Mouse (Mus musculus): Measurements from ENCODE around the gene Aplp2.

The Aplp2 gene

DNA sequence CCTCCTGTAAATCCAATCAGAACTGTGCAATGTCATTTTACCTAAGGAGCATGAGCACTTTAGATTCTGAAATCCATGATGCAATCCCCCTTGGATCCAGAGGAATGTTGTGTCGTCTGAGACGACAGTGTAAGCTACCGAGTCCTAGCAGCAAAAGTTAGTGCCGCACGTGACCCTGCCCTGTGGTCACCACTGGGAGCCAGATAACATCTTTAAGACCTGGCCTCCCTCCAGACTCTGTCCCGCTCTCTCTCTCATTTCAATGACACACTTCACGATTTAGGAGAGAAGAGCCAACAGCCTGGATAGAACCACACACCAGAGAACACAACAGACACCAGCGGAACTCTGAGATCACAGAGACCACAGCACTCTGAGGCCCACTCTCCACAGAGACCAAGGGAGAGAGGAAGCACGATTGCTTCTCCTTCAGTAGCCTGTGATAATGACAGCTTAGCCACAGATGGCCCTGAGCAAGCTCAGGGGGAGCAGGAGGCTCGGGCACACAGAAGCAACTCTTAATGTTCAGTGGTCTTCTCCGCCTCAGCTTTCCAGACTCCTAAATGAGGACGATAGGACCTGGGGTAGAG, 83.6 kb downstream of the Aplp2 start:
- no peak for DNase-seq (ENCODE audit: low read depth, low spot score)

DNA sequence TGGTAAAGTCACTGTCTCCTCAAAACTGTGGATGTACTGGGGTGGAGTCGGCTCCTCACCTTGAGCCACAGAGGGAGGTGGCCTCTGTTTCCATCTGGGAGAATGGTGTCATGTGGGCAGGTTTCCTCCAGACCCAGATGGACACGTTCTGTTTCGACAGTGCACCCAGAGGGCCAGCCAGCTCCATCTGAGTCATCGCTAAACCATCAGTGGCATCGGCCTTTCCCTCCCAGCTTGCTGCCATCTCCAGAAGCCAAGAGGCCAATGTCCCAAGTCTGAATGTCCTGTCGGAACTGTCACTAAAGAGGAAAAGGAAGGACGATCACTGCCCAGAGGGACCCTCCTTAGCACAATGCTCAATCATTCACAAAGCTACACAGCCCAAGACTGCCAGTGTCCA, 85.5 kb downstream of the Aplp2 start:
- no peak for DNase-seq (ENCODE audit: low read depth, low spot score)

DNA sequence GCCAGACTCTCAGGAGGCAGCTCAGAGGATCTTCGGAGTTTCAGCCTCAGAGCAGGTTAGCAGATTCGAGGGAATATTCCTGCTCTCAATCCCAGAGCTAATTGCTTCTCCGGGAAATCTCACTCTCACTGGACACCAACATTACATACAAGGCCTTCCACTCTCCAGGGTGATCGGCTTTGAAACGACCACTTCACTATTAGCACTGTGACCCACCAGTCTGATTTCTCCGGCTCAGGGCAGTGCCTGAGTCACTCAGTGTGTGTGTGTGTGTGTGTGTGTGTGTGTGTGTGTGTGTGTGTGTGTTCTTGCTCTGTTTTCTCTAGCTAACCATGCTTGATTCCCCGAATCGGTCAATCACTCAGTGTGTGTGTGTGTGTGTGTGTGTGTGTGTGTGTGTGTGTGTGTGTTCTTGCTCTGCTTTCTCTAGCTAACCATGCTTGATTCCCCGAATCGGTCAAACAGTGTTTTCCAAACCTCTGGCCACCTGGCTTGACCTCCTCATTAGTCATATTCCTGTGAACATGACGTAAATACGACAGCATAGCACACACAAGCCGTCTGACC, 89.1 kb downstream of the Aplp2 start:
- no peak for DNase-seq (ENCODE audit: low read depth, low spot score)

DNA sequence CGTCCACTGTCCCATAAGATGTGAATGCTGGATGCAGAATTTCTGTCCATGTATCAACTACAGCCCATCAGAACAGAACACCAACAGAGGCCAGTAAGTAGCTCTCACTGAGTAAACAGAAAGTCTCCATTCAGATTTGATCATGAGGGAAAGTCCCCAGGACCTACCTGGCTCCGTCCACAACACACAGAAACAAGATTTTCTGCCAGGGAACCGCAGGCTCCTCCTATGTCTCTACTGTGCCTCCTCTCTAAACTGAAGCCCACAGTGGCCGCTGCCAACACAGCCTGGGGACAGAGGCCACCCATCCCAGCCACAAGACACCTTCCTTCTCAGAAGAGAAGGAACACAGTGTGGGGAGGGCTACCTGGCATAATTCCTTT, 91.1 kb downstream of the Aplp2 start:
- no peak for DNase-seq (ENCODE audit: low read depth, low spot score)

DNA sequence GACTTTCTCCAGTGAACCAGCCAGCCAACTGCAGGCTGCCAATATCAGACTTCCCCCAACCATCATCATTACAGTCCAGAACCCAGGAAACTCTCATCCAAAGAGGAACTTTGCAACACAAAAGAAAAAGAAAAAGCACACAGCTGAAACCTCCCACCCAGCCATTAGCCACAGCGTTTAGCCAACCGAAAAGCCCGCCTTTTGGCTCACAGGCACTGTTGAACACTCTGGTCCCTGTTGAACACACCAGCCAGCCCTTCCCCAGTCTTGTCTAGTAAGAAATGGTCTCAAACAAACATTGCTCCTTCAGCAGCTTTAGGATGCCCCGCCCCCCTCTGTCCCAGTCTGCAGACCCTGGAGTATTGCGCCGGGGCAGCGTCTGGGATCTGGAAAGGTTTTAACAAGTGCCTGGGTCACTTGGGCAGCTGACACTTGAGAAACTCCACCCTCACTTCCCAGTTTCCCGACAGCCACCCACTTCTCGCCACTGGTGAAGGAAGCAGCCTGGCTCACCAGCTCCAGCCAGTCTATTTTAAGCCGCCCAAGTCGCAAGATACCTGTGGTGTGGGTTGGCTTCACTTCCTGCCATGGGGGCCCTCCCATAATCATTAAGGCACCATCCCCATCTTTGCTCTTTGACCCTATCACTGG, 91.6 kb downstream of the Aplp2 start:
- DNase-seq (ENCODE audit: low read depth, low spot score): no peak

DNA sequence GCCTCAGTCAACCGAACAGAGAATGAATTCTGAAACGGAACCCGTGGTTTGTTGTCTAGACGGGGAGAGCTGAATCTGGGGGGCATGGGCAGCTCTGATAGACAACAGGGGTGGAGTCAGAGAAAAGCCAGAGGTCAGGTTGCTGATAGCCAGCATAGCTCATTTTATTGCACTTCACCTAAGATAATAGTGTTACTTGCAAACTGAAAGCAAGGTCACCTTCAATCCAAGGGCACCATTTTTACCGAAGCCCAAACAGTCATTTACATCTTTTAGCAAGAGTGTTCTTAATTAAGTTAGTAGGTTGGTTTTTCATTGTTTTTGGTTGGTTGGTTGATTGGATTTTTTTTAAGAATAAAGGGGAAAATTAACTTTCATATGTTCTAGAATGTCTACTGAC, 92.2 kb downstream of the Aplp2 start:
- no peak for DNase-seq (ENCODE audit: low read depth, low spot score)

DNA sequence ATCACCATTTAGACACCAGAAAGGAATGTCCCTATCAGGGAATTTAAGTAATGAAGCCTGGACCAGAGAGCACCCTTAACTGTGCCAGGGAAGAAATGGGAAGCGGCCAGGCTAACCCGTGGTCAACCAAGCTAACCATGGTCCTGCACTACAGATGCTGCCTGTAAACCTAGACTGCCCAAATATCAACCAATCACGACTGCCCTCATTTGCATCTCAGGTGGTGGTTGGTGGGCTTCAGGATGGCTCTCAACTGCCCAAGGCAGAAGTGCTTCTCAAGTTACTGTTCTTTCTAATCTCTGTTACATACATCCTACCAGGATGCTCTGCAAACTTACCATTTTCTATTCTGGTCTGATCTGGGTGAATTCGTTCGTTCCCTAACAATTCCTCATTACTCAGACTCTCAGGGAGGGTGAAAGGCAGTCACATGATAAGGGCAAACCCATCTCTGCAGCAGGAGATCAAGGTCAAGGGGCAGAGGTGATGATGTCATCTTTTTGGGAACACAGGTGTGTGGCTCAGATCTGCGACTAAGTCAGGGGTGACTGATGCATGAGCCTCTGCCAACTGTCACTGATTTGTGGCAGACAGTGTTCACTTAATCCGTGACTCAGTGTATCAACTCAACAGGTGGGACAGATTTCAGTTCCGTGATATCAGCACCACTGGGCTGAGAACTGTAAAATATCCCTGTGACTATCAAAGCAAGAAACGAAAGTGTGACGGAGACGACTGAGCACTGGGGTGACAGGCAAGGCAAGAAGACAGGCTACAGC, 92.9 kb downstream of the Aplp2 start:
- DNase-seq (ENCODE audit: low read depth, low spot score): peak; percentile 56

DNA sequence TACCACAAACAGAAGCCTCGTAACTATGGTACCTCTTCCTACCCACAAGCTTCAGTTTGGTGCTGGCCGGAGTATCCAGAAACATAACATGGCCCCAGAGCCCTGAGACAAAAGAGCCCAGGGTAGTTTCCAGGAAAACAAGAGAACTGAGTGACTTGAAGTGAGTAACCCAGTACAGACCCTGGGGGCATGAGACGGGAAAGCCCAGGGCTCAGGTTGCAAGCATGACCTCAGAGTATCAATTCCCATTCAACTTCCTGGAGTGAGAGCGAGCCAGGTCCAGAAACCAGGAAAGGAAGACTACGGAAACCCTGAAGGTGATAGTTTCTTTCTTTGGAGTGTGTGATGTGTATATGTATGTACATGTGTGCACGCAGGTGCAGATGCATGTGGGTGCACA, 94.1 kb downstream of the Aplp2 start:
- no peak for DNase-seq (ENCODE audit: low read depth, low spot score)

DNA sequence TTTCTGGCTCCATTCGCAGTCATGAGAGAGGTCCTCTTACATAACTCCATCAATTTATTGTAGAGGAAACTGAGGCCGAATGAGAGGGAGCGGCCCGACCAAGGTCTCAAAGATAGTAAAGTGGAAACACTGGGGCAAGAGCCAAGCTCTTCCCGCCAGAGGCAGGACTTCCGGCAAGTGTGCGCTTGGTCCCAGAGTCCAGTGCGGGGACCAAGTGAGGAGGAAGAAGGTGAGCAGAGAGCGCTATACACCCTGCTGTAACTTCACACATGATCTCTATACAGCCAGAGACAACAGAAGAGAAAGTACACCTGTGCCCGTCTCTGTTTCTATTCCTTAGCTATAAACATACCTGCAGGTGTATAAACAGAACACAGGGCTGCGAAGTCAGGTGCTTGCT, 94.5 kb downstream of the Aplp2 start:
- DNase-seq (ENCODE audit: low read depth, low spot score): no peak

DNA sequence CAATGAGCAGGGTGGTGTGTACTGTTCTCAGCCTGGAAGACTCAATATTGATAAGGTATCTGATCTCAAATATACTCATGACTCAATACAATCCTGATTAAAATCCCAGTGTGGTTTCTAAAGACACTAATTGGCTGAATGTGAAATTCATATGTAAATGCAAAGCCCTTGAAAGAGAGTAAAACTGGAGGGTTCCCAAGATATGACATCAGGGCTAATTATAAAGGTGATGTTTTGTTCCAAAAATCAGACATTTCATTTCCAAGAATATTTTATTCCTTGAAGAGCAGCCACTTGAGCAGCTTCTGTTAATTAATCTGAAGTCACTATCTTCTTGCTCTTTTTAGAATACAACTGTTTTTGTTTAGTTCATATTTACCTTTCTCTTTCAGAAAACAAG, 96.0 kb downstream of the Aplp2 start:
- DNase-seq (ENCODE audit: low read depth, low spot score): no peak

DNA sequence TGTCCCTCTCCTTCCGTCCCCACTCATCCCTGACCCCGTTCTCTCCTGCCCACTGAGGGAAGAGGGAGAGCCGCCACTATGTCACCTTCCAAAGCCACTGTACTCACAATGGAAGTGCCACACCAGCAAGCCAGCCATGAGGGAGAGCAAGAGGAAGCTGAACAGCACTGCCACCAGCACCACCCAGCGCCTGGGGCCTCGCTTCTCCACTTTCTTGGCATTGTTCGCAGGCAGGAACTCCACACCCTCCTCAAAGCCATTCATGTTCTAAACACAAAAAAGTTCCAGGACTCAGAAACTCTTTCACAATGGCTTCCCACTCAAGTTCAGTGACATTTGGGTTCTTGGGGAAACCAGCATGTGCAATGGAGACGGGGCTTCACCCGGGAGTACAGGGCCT, 103.2 kb downstream of the Aplp2 start:
- no peak for DNase-seq (ENCODE audit: low read depth, low spot score)

Data from embryo, embryonic 11.5 days (tissue).